Mouse (Mus musculus) mouse embryonic stem cell (cell line): Measurements from ENCODE around the gene Lag3.

Experiments used
- in situ Hi-C, 2 experiments: fragments of 300-500 bp; cut with MboI; formaldehyde crosslinking; loops; 1 replicate in 1 of 2; 3 replicates in 1 of 2; pipeline ENCODE4 v1.14.3; 2019 to 2020; ENCODE audit warnings: low sequenced_read_pairs in 2 of 2, low pct_unique_long_range_greater_than_20kb in 1 of 2, mixed read lengths in 1 of 2; ENCODE audit not compliant: unreplicated experiment in 1 of 2

The Lag3 gene

DNA sequence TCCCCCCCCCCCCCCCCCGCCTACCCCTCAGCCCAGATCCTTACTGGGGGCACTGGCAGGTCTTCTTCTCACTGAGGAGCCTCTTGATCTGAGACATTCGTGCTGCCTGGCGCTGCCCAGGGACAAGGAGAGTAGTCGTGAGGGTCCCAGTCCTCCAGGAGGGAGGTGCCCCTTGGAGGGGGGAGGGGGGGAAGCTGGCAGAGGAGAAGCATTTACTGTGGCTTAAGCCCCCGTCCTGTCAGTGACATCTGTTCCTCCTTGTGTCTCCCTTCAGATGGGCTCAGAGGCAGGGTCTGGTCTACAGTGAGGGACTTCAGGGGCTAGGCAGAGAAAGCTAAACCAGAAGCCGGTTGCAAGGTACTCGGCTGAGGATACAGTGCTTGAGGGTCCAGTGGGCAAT, 44.9 kb downstream of the Lag3 start:
- in situ Hi-C loops = no loop called here

DNA sequence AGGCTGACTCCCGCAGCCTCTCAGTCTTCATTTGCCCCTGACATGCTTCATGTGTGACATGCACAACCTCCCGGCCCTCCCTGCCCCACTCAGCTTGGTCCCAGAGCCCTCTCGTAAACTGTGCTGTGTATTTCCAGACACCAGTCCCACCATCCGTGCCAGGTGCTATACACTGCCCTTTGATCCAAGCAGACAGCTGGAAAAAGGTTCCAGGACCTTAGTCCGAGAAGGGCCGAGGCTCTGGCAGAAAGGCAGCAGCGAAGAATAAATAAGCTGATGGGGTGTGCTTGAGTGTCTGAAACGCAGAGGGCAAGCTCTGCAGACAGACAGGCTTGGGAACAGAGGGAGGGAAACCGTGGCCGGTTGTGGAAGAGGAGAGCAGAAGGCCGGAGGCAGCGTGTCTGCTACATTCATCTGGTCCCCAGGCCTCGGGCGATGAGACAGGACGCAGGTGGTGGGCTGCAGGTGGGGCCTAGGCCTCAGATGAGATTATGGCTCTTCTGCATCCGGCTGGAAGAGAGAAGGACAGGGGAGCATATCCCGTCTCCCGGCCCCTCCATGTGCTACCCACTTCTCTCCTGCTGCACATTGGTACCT, 45.6 kb downstream of the Lag3 start:
- in situ Hi-C loops = no loop called here

DNA sequence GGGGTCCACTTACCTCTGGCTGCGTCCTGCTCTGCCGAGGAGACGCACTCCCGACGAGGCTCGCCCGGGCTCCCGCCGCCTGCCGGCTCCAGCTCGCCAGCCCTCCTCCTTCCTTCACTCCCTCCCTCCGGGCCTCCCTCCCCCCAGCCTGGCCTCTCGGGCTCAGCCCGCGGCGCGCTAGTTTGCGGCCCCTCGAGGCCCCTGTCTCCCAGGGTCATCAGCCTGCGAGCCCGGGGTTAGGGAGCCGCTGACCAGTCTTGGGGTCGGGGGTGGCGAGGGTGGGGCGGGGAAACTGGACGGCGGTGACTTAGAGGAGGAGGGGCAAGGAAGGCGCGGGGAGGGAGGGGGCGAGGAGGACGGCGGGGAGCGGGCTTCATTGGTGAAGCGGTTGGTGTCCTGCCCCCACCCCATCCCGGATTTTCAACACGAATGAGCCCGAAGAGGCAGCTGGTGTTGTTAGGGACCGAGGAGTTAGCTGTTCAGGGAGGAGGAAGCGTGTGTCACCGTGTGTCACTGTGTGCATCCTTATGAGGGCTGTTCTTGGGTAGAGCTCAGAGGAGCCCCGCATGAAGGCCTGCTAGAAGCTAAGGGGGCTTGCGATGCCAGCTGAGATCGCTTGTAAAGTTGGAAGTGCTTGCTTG, 47.7 kb downstream of the Lag3 start, which contains the start of gene Gpr162:
Gene Gpr162 (minus strand): TSS at position 326 of the 641 bp plus-strand sequence.
- in situ Hi-C loops = no loop called here

DNA sequence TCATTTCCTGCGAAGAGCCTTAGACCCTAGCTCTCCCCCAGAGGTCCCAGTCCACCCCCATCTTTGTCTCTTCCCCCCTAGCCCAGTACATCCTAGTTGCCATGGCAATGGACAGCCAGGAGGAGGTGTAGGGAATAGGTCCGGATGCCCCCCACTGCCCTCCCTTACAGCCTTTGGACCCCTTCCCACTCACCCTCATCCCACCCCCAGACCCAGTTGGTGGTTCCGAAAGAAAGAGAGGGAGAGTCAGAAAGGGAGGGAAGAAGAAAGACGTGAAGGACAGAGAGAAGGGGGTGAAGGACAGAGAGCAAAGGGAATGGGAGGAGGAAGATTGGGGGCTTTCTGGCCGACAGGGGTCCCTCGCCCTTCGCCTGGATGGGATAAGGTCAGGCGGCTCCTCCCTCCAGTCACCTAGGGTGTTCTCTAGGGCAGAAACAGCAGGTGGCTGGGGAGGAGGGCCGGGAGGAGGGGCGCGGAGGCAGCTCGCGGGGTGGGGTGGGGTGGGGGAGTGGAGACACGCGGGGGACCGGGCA, 48.3 kb downstream of the Lag3 start:
- in situ Hi-C loops = no loop called here

DNA sequence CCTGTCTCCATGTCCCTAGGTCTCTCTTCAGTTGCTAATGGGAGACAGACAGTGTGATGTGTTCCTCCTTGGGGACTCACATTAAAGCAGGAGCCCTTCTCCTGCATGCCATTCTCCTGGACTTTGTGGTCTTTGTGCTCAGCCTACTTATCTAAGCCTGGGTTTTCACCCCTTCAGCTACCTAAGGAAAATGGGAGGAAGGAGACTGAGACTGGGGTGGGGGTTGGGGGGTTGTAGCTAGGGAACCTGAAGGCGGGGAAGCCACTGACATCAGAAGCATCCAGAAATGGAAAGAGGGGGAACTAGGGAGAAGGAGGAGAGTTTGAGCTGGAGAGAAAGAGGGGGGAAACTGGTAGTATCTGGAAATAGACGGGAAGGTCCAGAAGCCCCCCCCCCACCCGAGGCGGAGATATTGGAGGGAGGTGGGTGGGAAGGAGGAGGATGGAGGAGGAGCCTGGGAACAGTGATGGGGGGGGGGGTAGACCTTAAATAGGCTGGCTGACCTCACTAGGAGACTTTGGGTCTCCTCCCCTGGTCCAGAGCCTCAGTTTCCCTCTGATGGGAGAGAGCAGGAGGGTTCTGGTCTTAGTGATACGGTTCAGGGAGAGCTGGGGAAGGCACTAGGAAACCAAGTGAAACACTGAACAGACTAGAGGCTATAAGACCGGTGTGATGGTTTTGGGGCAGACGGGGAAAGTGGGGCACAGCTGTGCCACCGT, 48.9 kb downstream of the Lag3 start:
- in situ Hi-C loops = no loop called here

DNA sequence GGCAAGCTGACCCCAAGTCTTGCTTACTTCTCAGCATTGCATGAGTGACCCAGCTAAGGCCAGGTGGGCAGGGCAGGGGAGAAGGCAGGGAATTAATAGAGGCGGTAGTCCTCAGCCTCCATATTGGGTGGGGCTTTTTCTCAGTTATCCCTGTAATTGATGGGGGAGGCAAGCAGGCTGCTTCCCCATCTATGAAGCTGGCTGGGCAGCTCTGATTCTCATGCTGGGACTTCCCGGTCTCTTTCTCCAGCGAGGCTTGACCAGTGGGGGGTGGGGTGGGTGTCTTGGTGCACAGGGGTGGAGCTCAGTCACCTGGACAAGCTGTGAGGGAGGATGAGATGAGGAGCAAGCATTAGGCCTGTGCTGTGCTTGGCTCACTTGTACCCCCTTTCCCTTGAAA, 49.7 kb downstream of the Lag3 start:
- in situ Hi-C loops = no loop called here

DNA sequence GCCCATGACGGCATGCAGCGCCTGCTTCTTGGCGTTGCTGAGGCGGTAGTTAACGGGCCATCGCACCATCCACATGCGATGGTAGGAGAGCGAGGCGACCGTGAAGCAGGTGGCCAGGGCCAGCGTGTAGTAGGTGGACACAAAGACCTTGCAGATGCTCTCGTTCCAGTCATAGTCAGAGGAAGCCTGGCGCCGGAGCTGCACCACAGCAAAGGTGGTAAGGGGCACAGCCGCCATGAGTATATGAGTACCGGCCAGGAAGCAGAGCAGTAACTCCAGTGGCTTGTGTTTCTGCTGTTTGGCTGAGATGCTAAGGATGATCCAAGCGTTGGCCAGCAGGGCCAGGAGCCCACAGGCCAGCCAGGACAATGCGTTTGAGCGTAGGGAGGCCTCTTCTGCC, 50.2 kb downstream of the Lag3 start:
- in situ Hi-C loops = no loop called here

DNA sequence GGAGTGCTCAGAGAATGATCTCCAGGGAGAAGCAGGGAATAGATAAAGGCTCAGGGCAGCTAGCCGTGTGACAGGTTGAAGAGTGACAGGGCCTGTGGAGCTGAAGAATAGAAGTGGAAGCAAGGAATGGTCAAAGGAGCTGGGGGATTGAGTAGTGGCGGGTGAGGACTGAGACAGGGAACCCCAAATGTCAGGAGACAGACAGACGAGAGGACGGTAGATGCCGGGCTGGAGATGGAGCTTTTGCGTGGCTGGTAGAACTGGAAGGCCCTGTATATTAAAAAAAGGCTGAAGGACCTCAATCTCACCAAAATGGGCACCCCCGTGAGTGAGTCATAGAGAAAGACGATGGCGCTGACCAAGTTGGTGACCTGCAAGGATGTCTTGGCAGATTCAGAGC, 51.0 kb downstream of the Lag3 start:
- in situ Hi-C loops = no loop called here

DNA sequence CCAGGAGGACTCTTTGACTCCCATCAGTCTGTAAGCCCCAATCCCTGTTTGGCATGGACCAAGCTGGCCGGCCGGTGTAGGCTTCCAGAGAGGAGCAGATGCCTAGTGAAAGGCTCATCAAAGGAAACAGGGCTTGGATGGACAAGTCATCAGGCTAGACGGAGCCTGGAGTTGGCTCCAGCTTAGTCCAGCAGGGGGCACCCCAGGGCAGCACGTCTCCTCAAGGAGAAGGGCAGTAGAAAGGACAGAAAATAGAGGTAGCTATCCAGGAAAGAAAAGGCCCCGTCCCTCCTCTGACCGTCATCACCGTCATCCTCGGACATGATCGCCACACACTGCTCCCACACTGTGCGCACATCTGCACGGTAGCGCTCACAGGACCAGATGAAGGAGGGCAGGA, 51.8 kb downstream of the Lag3 start:
- in situ Hi-C loops = loop anchor here in 1 of 2 experiments (5.0 kb wide), 1 partner anchor 73 kb away; the partner anchor contains the start of gene Mlf2

DNA sequence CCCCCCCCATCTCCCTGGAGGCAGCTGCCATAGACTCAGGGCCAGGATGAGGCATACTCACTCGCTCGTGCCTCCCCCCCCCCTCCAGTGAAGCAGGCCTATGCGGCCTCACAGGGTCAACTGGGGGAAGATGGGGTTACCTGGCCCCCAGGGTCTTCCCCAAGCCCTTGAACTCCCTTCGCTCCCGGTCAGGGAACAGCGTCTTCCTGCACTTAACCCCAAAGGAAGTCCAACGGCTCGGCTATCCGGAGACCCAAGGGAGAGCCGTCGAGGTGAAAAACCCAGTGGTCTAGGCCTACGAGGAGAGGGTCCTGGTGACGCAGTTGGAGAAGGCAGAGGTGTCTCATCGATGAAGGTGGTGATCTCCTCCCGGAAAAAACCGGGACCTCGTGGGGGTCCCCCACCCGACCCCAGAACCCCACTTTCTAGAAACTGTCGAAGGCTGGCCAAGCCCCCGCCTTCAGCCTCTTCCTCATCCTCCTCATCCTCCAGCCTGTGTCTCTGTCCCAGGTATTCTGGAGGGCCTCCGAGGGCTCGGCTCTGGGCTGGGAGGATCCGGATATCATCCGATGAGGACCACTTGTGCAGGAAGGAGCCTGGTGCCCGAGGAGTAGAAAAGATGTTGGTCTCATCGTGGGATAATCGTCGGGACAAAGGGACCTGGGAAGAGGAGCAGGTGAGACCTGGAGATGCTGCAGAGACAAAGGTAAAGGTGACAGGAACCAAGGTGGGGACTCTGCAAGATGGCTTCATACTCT, 52.8 kb downstream of the Lag3 start:
- in situ Hi-C loops = loop anchor here in 1 of 2 experiments (5.0 kb wide), 1 partner anchor 74 kb away; the partner anchor contains the start of gene Mlf2

DNA sequence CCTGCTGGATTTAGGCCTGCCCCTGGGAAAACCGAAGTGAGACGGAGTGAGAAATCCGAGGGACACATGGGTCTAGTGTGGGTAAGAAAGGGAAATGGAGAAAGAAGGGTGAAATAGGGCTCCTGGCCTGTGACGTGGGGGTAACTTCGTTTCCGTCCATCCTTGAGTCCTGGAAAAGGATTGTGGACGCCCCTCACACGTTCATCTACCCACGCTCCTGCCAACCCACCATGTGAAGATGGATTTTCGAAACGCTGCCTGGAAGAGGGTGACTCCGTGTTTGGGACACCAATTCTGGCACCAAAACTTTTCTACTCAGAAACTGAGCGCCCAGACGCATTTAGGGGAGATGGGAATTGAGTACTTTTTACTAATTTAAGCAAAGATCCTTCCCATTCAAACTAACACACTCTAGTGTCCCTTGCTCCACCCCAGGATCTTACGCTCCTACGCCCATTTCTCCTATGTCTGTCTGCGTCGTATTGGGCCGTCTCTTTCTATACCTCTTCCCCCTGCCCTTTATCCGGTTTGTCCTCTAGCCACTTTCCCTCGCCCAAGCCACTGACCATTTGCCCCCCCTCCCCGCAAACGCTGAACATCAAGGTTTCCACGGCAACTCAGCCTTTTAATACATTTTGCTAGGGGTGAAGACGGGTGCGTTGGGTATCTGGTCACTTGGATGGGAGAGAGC, 53.5 kb downstream of the Lag3 start:
- in situ Hi-C loops = loop anchor here in 1 of 2 experiments (5.0 kb wide), 1 partner anchor 74 kb away; the partner anchor contains the start of gene Mlf2

DNA sequence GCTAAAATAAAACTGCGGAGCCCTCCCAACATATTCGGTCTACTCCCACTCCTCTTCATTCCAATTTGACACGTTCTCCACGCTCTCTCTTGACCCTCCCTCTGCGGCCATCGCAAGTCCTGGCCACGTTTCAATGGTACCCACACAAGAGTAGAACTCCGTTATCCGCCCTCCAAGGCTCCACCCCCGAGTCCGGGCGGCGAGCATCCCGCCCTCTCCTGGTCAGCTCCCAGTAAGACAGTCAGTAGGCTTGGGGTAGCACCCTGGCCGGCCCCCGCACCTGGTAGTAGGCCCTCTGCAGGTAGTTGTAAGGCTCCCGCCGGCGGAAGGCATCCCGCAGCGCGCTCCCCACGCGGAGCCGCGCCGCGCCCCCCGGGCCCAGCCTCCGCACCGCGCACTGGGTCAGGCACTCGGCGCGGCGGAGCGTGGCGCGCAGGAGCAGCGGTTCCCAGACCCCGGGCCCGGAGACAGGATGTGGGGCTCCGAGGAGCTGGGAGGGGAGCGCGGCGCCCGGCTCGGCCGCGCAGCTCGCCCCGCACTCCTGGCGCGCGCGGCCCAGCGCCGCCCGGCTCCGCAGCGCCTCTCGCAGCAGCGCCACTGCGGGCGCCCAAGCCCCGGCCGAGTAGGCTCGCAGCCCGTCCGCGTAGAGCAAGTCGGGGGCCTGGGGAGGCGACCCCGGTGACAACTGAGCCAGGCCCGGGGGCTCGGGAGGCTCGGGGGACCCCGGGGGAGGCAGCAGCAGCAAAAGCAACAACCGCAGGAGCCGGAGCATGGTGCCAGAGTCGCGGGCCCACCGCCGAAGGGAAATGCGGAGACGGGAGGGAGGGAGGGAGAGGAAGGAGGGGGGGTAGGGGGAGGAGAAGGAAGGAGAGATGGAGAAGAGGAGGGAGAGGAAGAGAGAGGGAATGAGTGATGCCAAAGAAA, 54.3 kb downstream of the Lag3 start, which contains the start of gene P3h3:
Gene P3h3 (minus strand): TSS at position 837 of the 924 bp plus-strand sequence.
- in situ Hi-C loops = loop anchor here in 1 of 2 experiments (5.0 kb wide), 1 partner anchor 75 kb away; the partner anchor contains the start of gene Mlf2

DNA sequence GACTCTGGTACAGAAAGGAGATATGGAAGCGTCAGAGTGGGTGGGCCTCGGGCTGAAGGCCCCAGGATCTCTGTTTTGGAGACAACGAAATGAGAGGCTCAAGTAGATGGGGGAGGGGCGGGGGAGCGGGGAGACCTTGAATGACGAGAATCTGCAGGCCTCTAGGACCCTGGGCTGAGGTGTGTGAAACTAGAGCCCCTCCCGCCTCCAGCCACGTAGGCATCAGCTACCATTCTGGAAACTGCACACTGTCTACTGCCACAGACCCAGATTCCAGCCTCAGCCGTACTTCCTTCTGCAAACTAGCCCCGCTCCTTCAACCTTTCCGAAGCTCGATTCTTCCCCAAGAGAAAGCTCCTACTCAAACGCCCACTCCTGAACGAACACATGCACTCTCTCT, 55.2 kb downstream of the Lag3 start:
- in situ Hi-C loops = loop anchor here in 1 of 2 experiments (5.0 kb wide), 1 partner anchor 76 kb away; the partner anchor contains the start of gene Mlf2

DNA sequence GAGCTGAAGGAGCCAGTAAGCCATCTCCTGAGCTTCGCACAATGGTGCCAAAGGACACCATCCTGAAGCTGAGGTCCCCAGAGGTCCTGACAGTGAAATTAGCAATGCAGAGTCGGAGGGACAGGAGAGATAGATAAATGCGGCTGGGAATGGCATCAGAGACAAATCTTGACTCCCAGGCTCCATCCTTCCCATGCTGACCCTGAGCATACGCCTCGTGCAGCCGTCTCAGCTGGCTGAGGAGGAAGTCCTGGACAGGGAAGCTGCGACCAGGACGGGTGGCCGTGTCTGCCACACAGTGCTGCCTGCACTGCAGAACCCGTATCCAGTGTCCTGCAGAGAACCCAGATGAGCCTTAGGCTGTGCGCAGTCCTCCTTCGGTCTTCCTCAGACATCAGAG, 56.9 kb downstream of the Lag3 start:
- in situ Hi-C loops = loop anchor here in 1 of 2 experiments (5.0 kb wide), 1 partner anchor 78 kb away; the partner anchor contains the start of gene Mlf2
